Mouse (Mus musculus) ES-Bruce4 (cell line): ENCODE data around the gene Myh2. TPM values are rescaled to one million over a fixed set of nuclear protein-coding genes. Genes with fewer than 3 reads are reported as not detected.

Experiments used
- H3K27ac ChIP-seq: 2 replicates; pipeline ENCODE4 v1.5.1; 2012; ENCODE audit warnings: low read length, inconsistent platforms; ENCODE audit not compliant: insufficient read depth
- H3K27me3 ChIP-seq: 2 replicates; pipeline ENCODE4 v1.6.1; 2012; ENCODE audit warnings: mild to moderate bottlenecking, low read length, inconsistent platforms; ENCODE audit not compliant: control insufficient read depth, poor library complexity, insufficient read depth, severe bottlenecking
- H3K36me3 ChIP-seq: 2 replicates; pipeline ENCODE4 v1.6.1; 2012; ENCODE audit warnings: inconsistent platforms, mild to moderate bottlenecking, low read length, moderate library complexity; ENCODE audit not compliant: control insufficient read depth, poor library complexity, insufficient read depth, severe bottlenecking
- H3K4me1 ChIP-seq: one replicate; pipeline ENCODE4 v1.8.1; 2011; ENCODE audit warnings: low read length; ENCODE audit not compliant: control insufficient read depth, insufficient read depth
- H3K4me3 ChIP-seq: 2 replicates; pipeline ENCODE4 v1.5.1; 2011; ENCODE audit warnings: low read depth, mild to moderate bottlenecking, low read length
- H3K9ac ChIP-seq: 2 replicates; pipeline ENCODE4 v1.6.1; 2012; ENCODE audit warnings: low read depth, mild to moderate bottlenecking, inconsistent platforms; ENCODE audit not compliant: poor library complexity, severe bottlenecking
- H3K9me3 ChIP-seq: replicated peaks from 2 replicates; pipeline ENCODE4 v1.6.1; 2012; ENCODE audit warnings: mild to moderate bottlenecking, low read length, inconsistent platforms; ENCODE audit not compliant: control insufficient read depth, poor library complexity, insufficient read depth, severe bottlenecking
- CTCF ChIP-seq: IDR thresholded peaks from one replicate; pipeline ENCODE4 v1.8.1; 2011; ENCODE audit warnings: low read depth, low read length
- EP300 ChIP-seq: IDR thresholded peaks from 2 replicates; pipeline ENCODE4 v1.6.1; 2011; ENCODE audit warnings: low read depth, low read length; ENCODE audit not compliant: insufficient read depth
- POLR2A ChIP-seq: IDR thresholded peaks from one replicate; pipeline ENCODE4 v1.8.1; 2011; ENCODE audit warnings: low read length; ENCODE audit not compliant: insufficient read depth
- polyA plus RNA-seq: library from polyadenylated mRNA; stranded (reverse); fragments of >200 nt; gene quantifications from 2 replicates; pipeline ENCODE4 v1.2.4, GENCODE M21; 2011; ENCODE audit warnings: low read depth; ENCODE audit not compliant: missing spikeins, insufficient read depth, insufficient read length

Gene Myh2
- not detected in 2 replicates for polyA plus RNA-seq

- no peaks in the 10 kb centered on the region for H3K9me3 ChIP-seq
- H3K36me3 ChIP-seq: no peaks in the 10 kb centered on the region
- no peaks in the 10 kb centered on the region for H3K27me3 ChIP-seq
- TF ChIP-seq POLR2A (no peak), CTCF (no peak), EP300 (no peak)
- no peak within 1 kb of the TSS for H3K9ac ChIP-seq
- no peak within 1 kb of the TSS for H3K27ac ChIP-seq
- H3K4me1 ChIP-seq: no peaks in the 10 kb centered on the region
- H3K4me3 ChIP-seq: no peak within 1 kb of the TSS
These were observed at the start of gene Myh2 for GRCm38 (mm10) chr11:67170727-67171126. TSS of gene Myh2 (plus strand) at chr11:67171027.

GRCm38 (mm10) chr11:67124943-67125342 lies 45.9 kb upstream of the Myh2 start:
- H3K9me3 ChIP-seq: peaks cover 13% of the 10 kb centered on the region; the same call in 1 of the 2 replicates
- no peaks in the 10 kb centered on the region for H3K36me3 ChIP-seq
- TF ChIP-seq CTCF: no peak
- no peak for TF ChIP-seq EP300
- no peak for TF ChIP-seq POLR2A
- H3K27me3 ChIP-seq: no peaks in the 10 kb centered on the region
- H3K4me1 ChIP-seq: no peaks in the 10 kb centered on the region
- no peak overlapping the region for H3K9ac ChIP-seq
- H3K4me3 ChIP-seq: no peak overlapping the region
- H3K27ac ChIP-seq: no peak overlapping the region

GRCm38 (mm10) chr11:67125361-67125760 lies 45.5 kb upstream of the Myh2 start:
- no peak overlapping the region for H3K4me3 ChIP-seq
- no peaks in the 10 kb centered on the region for H3K36me3 ChIP-seq
- H3K4me1 ChIP-seq: no peaks in the 10 kb centered on the region
- H3K9me3 ChIP-seq: peaks cover 13% of the 10 kb centered on the region; the same call in 1 of the 2 replicates
- H3K27me3 ChIP-seq: no peaks in the 10 kb centered on the region
- TF ChIP-seq POLR2A (no peak), CTCF (no peak), EP300 (no peak)
- H3K27ac ChIP-seq: no peak overlapping the region
- H3K9ac ChIP-seq: no peak overlapping the region

GRCm38 (mm10) chr11:67133526-67133925 lies 37.3 kb upstream of the Myh2 start:
- Histone ChIP-seq H3K36me3 (no peaks in the 10 kb centered on the region), H3K27me3 (no peaks in the 10 kb centered on the region), H3K9me3 (peaks cover 6% of the 10 kb centered on the region; the same call in 1 of the 2 replicates), H3K27ac (no peak overlapping the region), H3K4me1 (no peaks in the 10 kb centered on the region), H3K4me3 (no peak overlapping the region), H3K9ac (no peak overlapping the region)
- TF ChIP-seq POLR2A (no peak), EP300 (no peak), CTCF (no peak)

GRCm38 (mm10) chr11:67134654-67135053 lies 36.2 kb upstream of the Myh2 start:
- H3K27ac ChIP-seq: no peak overlapping the region
- H3K4me1 ChIP-seq: no peaks in the 10 kb centered on the region
- no peak overlapping the region for H3K9ac ChIP-seq
- H3K4me3 ChIP-seq: no peak overlapping the region
- no peaks in the 10 kb centered on the region for H3K27me3 ChIP-seq
- no peaks in the 10 kb centered on the region for H3K36me3 ChIP-seq
- TF ChIP-seq EP300 (no peak), POLR2A (no peak), CTCF (no peak)
- no peaks in the 10 kb centered on the region; the same call in 1 of the 2 replicates for H3K9me3 ChIP-seq

- TF ChIP-seq CTCF (no peak), POLR2A (no peak), EP300 (no peak)
- Histone ChIP-seq H3K4me3 (no peak overlapping the region), H3K4me1 (no peaks in the 10 kb centered on the region), H3K9ac (no peak overlapping the region), H3K9me3 (no peaks in the 10 kb centered on the region; the same call in 1 of the 2 replicates), H3K36me3 (no peaks in the 10 kb centered on the region), H3K27me3 (no peaks in the 10 kb centered on the region), H3K27ac (no peak overlapping the region)
These were observed 35.3 kb upstream of the Myh2 start for GRCm38 (mm10) chr11:67135532-67135931.
